Mouse (Mus musculus): ENCODE data around the gene Map1s. TPM values are rescaled to one million over a fixed set of nuclear protein-coding genes. Genes with fewer than 3 reads are reported as not detected.

The Map1s gene
- total and polyA plus RNA-seq, 2 experiments from 2014 or later, result 59.1 to 87.7 TPM

DNA sequence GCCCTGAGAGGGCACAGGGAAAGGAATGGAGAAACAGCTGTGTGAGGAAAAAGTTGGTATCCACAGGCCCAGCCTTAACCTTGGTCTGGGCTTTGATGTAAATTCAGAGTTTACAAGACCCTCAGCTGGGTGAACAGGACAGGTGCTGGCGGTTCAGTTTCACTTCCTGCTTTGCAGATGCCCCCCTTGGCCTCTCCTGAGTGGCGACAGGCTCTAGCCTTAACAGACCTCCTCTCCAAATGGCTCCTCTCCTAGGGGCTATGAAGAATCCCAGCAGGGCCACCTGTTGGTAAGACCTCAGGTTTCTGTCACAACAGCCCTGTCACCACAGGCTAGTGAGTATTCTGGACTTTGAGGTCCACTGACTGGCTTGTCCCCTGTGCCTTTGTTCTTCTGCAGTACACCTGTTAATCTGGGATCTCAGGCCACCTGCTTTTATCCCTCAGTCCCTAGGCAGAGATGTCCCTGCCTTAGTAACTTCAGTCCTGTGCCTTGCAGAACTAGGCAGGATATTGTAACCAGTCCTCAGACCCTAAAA is 7.0 kb upstream of the Map1s start:
- WGBS, result 62% methylated on average over 2 of the region's 2 CpGs
- ATAC-seq (ENCODE audit: low FRiP score) (no peak), DNase-seq (ENCODE audit: low spot score) (no peak)
- H3K36me3 ChIP-seq (ENCODE audit: insufficient read depth, low read length), result peaks cover 17% of the 10 kb centered on the region
- H3K4me2 ChIP-seq (ENCODE audit: low read depth, low read length, poor library complexity, severe bottlenecking), result no peak overlapping the region
- 0 out of 2 replicates have a peak, but pooled peaks cover 4% of the 10 kb centered on the region for H3K27me3 ChIP-seq (ENCODE audit: insufficient read depth, low read length)
- no peak overlapping the region for H3K9ac ChIP-seq (replicated peaks; ENCODE audit: low read length, poor library complexity, severe bottlenecking)
- H3K27ac ChIP-seq (ENCODE audit: low read depth, low read length), result peak overlapping the region; percentile 51
- H3K4me3 ChIP-seq (ENCODE audit: low read depth, low read length), result no peak overlapping the region
- no peak for TF ChIP-seq CTCF (IDR thresholded peaks at IDR 0.05)
- H3K9me3 ChIP-seq (ENCODE audit: low read length), result no peaks in the 10 kb centered on the region
- H3K4me1 ChIP-seq (ENCODE audit: insufficient read depth, low read length), result 0 out of 2 replicates have a peak, but pooled peaks cover 2% of the 10 kb centered on the region

DNA sequence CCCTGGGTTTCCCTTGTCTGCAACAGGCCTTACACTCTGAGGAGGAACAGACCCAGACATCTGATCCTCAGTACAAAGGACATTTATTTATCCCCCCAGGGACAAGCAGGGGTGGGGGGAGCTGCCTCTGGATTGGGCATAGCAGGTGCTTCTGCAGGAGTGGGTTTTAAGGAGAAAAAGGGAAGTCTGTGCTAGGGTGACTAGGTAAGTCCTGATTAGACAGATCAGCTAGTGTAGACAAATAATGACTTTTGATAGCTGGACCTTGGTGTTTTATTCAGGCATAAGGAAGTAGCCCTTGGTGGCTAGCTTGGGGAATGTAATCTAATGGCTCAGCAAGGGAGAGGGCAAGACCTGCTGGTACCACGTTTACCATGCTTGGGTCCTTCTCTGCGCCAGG is 6.5 kb upstream of the Map1s start:
- no peak overlapping the region for H3K27ac ChIP-seq (ENCODE audit: low read depth, low read length)
- no peak for DNase-seq (ENCODE audit: low spot score)
- no peaks in the 10 kb centered on the region for H3K9me3 ChIP-seq (ENCODE audit: low read length)
- H3K36me3 ChIP-seq (ENCODE audit: insufficient read depth, low read length), result peaks cover 13% of the 10 kb centered on the region
- no peak overlapping the region for H3K4me2 ChIP-seq (ENCODE audit: low read depth, low read length, poor library complexity, severe bottlenecking)
- no peak overlapping the region for H3K9ac ChIP-seq (replicated peaks; ENCODE audit: low read length, poor library complexity, severe bottlenecking)
- 89% methylated on average over 2 of the region's 2 CpGs for WGBS
- H3K27me3 ChIP-seq (ENCODE audit: insufficient read depth, low read length), result 0 out of 2 replicates have a peak, but pooled peaks cover 4% of the 10 kb centered on the region
- no peak overlapping the region for H3K4me3 ChIP-seq (ENCODE audit: low read depth, low read length)
- TF ChIP-seq CTCF (IDR thresholded peaks at IDR 0.05), result no peak
- 0 out of 2 replicates have a peak, but pooled peaks cover 2% of the 10 kb centered on the region for H3K4me1 ChIP-seq (ENCODE audit: insufficient read depth, low read length)
- no peak for ATAC-seq (ENCODE audit: low FRiP score)

DNA sequence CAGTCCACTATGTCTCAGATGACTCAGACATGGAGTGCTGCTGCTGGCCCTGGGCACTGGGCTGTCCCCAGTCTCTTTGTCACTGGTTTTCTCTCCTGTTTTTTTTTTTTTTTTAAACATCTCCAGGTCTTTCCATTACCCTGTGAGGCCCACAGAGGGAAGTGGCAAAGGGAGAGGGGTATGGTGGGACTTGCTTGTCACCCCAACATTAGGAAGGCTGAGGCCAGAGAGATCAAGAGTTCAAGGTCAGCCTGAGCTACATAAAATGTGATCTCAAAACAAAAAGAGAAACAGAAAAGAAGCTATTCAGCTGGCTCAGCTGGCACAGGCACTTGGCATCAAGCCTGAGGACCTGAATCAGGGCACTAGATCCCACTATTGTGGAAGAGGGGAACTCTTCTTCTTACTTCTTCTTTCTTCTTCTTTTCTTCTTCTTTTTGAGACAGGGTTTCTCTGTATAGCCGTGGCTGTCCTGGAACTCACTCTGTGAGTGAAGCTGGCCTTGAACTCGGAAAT is 4.8 kb upstream of the Map1s start:
- H3K9me3 ChIP-seq (ENCODE audit: low read length), result no peaks in the 10 kb centered on the region
- H3K9ac ChIP-seq (replicated peaks; ENCODE audit: low read length, poor library complexity, severe bottlenecking), result no peak overlapping the region
- 0 out of 2 replicates have a peak, but pooled peaks cover 2% of the 10 kb centered on the region for H3K4me1 ChIP-seq (ENCODE audit: insufficient read depth, low read length)
- no peak overlapping the region for H3K27ac ChIP-seq (ENCODE audit: low read depth, low read length)
- no peak overlapping the region for H3K4me3 ChIP-seq (ENCODE audit: low read depth, low read length)
- no peaks in the 10 kb centered on the region for H3K36me3 ChIP-seq (ENCODE audit: insufficient read depth, low read length)
- ATAC-seq (ENCODE audit: low FRiP score), result no peak
- 80% methylated on average over 2 of the region's 2 CpGs for WGBS
- no peak overlapping the region for H3K4me2 ChIP-seq (ENCODE audit: low read depth, low read length, poor library complexity, severe bottlenecking)
- TF ChIP-seq CTCF (IDR thresholded peaks at IDR 0.05), result no peak
- DNase-seq (ENCODE audit: low spot score), result no peak
- H3K27me3 ChIP-seq (ENCODE audit: insufficient read depth, low read length), result 0 out of 2 replicates have a peak, but pooled peaks cover 4% of the 10 kb centered on the region

DNA sequence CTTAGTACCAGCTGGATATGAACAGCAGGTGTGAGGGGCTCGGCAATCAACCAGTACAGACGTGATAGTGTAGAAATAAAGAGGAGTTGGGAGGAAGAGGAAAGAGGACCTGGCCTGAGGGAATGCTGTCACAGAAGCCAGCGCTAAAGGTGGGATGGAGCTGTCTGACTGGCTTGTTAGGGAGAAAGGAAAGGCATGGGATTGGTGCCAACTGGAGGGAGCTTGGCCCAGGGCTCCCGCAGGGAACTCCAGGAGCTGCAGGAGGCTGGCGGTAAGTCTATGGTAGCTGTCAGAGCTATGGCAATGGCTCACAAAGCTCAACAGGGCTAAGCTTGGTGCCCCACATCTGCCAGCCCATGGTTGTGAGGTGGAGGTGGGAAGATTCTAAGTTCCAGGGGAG is 3.5 kb upstream of the Map1s start:
- no peaks in the 10 kb centered on the region for H3K36me3 ChIP-seq (ENCODE audit: insufficient read depth, low read length)
- no peak overlapping the region for H3K4me3 ChIP-seq (ENCODE audit: low read depth, low read length)
- 0 out of 2 replicates have a peak, but pooled peaks cover 4% of the 10 kb centered on the region for H3K27me3 ChIP-seq (ENCODE audit: insufficient read depth, low read length)
- TF ChIP-seq CTCF (IDR thresholded peaks at IDR 0.05), result no peak
- ATAC-seq (ENCODE audit: low FRiP score) (no peak), DNase-seq (ENCODE audit: low spot score) (no peak)
- H3K4me1 ChIP-seq (ENCODE audit: insufficient read depth, low read length), result peaks cover 3% of the 10 kb centered on the region; the same call in 1 of the 2 replicates
- no peaks in the 10 kb centered on the region for H3K9me3 ChIP-seq (ENCODE audit: low read length)
- no peak overlapping the region for H3K9ac ChIP-seq (replicated peaks; ENCODE audit: low read length, poor library complexity, severe bottlenecking)
- no peak overlapping the region for H3K27ac ChIP-seq (ENCODE audit: low read depth, low read length)
- H3K4me2 ChIP-seq (ENCODE audit: low read depth, low read length, poor library complexity, severe bottlenecking), result no peak overlapping the region
- WGBS, result 40% methylated on average over 5 of the region's 5 CpGs

DNA sequence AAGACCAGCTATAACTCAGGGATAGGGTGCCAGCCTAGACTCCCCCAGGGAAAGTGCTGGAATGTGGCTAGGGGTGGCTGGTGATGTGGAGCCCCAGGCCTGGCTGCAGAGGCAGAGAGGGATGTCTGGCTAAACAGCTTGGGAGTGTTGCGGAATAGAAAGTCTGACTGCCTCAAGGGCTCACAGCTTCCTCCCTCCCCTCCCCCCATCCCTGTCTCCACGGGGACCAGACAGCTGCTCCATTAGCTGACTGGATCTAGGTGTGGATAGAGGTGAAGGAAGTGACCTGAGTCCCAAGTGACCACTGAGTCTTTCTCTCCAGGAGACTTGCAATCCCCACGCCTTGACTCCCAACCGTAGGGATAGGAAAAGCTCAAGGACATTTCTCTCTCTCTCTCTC is 2.6 kb upstream of the Map1s start:
- Histone ChIP-seq H3K27ac (ENCODE audit: low read depth, low read length) (no peak overlapping the region), H3K4me2 (ENCODE audit: low read depth, low read length, poor library complexity, severe bottlenecking) (no peak overlapping the region), H3K9ac (replicated peaks; ENCODE audit: low read length, poor library complexity, severe bottlenecking) (no peak overlapping the region), H3K27me3 (ENCODE audit: insufficient read depth, low read length) (0 out of 2 replicates have a peak, but pooled peaks cover 4% of the 10 kb centered on the region), H3K9me3 (ENCODE audit: low read length) (no peaks in the 10 kb centered on the region), H3K4me1 (ENCODE audit: insufficient read depth, low read length) (peaks cover 3% of the 10 kb centered on the region; the same call in 1 of the 2 replicates), H3K36me3 (ENCODE audit: insufficient read depth, low read length) (no peaks in the 10 kb centered on the region), H3K4me3 (ENCODE audit: low read depth, low read length) (no peak overlapping the region)
- no peak for TF ChIP-seq CTCF (IDR thresholded peaks at IDR 0.05)
- no peak for ATAC-seq (ENCODE audit: low FRiP score)
- 45% methylated on average over 4 of the region's 4 CpGs for WGBS
- no peak for DNase-seq (ENCODE audit: low spot score)

DNA sequence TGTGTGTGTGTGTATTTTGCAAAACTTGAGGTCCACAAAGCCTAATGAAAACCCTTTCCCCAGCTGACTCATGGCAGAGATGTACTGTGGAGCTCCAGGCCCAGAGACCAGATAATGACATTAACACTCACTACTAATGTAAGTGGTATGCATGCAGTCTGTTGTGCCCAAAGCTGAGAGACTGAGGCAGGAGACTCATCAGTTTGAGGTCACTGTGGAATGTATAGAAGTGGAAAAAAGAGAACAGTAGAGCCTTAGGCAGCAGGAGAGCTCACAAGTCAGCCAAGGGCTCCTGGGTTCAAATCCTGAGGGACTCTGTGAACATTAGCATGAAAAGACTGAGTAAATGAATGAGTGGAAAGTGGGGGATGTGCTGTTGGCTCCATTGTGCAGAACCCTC is 2.1 kb upstream of the Map1s start:
- no peak for ATAC-seq (ENCODE audit: low FRiP score)
- no peak for TF ChIP-seq CTCF (IDR thresholded peaks at IDR 0.05)
- H3K36me3 ChIP-seq (ENCODE audit: insufficient read depth, low read length), result no peaks in the 10 kb centered on the region

More for the DNA sequence above, 2.1 kb upstream of the Map1s start:
- peaks cover 3% of the 10 kb centered on the region; the same call in 1 of the 2 replicates for H3K4me1 ChIP-seq (ENCODE audit: insufficient read depth, low read length)
- no peaks in the 10 kb centered on the region for H3K9me3 ChIP-seq (ENCODE audit: low read length)
- H3K4me2 ChIP-seq (ENCODE audit: low read depth, low read length, poor library complexity, severe bottlenecking), result no peak overlapping the region
- 0 out of 2 replicates have a peak, but pooled peaks cover 4% of the 10 kb centered on the region for H3K27me3 ChIP-seq (ENCODE audit: insufficient read depth, low read length)
- H3K9ac ChIP-seq (replicated peaks; ENCODE audit: low read length, poor library complexity, severe bottlenecking), result no peak overlapping the region
- no peak for DNase-seq (ENCODE audit: low spot score)
- no peak overlapping the region for H3K27ac ChIP-seq (ENCODE audit: low read depth, low read length)
- H3K4me3 ChIP-seq (ENCODE audit: low read depth, low read length), result no peak overlapping the region
